Mouse (Mus musculus) heart, postnatal 0 days (tissue): ENCODE results near the gene Kif2a. TPM values are rescaled to one million over a fixed set of nuclear protein-coding genes. Genes with fewer than 3 reads are reported as not detected.
A peak's percentile ranks its signal among the peaks of the same experiment; 100 is the strongest.
"Not testable (repeated sequence)": the region's sequence is repeated elsewhere in the genome, so short reads cannot be mapped to it uniquely, and the experiment has no call there.

ENCODE experiments used
- ATAC-seq: fragments of 200-750 bp; cut with Nextera tagmentation; 2 replicates; pipeline ENCODE4 v1.8.0; 2017; ENCODE audit warnings: low read depth, moderate number of reproducible peaks, moderate library complexity; ENCODE audit not compliant: insufficient read depth
- DNase-seq: peaks from one replicate; pipeline ENCODE4 v3.0.0-alpha.2; 2016; ENCODE audit warnings: low spot score
- H3K27ac ChIP-seq: fragments of 300-500 bp; sonication (generic); 2 replicates; pipeline ENCODE4 v1.5.1; 2014; ENCODE audit warnings: low read depth, mild to moderate bottlenecking
- H3K27me3 ChIP-seq: fragments of 300-500 bp; sonication (generic); 2 replicates; pipeline ENCODE4 v1.6.1; 2014; ENCODE audit warnings: low read length, mixed read lengths; ENCODE audit not compliant: control insufficient read depth, insufficient read depth
- H3K36me3 ChIP-seq: fragments of 300-500 bp; sonication (generic); replicated peaks from 2 replicates; pipeline ENCODE4 v1.6.1; 2014; ENCODE audit warnings: low read length, mixed read lengths; ENCODE audit not compliant: control insufficient read depth, insufficient read depth
- H3K4me1 ChIP-seq: fragments of 300-500 bp; sonication (generic); 2 replicates; pipeline ENCODE4 v1.6.1; 2014; ENCODE audit warnings: antibody characterized with exemption; ENCODE audit not compliant: control insufficient read depth, insufficient read depth
- H3K4me2 ChIP-seq: fragments of 300-500 bp; sonication (generic); 2 replicates; pipeline ENCODE4 v1.6.1; 2014; ENCODE audit warnings: low read depth, mild to moderate bottlenecking, low read length, moderate library complexity
- H3K4me3 ChIP-seq: fragments of 300-500 bp; sonication (generic); 2 replicates; pipeline ENCODE4 v1.5.1; 2014; ENCODE audit warnings: low read depth, low read length
- H3K9ac ChIP-seq: fragments of 300-500 bp; sonication (generic); replicated peaks from 2 replicates; pipeline ENCODE4 v1.6.1; 2014; ENCODE audit warnings: low read depth, low read length, mixed read lengths
- H3K9me3 ChIP-seq: fragments of 300-500 bp; sonication (generic); replicated peaks from 2 replicates; pipeline ENCODE4 v1.6.1; 2016; ENCODE audit warnings: low read length; ENCODE audit not compliant: control insufficient read depth
- CTCF ChIP-seq: IDR thresholded peaks from 2 replicates; pipeline ENCODE4 v1.5.1; 2016; ENCODE audit warnings: antibody characterized with exemption, control low read depth, low read depth
- EP300 ChIP-seq: IDR thresholded peaks from 2 replicates; pipeline ENCODE4 v1.6.1; 2016; ENCODE audit warnings: antibody characterized with exemption, low read depth
- WGBS: fragments of 180-500 bp; shearing (Covaris S2); extraction: QIAGEN DNeasy Blood & Tissue Kit; methylation state at CpG from one replicate; pipeline ENCODE4 v1.1.7; 2014; 5-methylcytosine and 5-hydroxymethylcytosine counted together
- polyA plus RNA-seq: library from polyadenylated mRNA; unstranded; fragments of >200 nt; fragmentation: Nextera tagmentation; extraction: Ambion mirVana; gene quantifications from 2 replicates; pipeline ENCODE4 v1.2.1, GENCODE M21; 2015
- total RNA-seq: library from RNA; depleted of rRNA; stranded (reverse); fragments of >200 nt; gene quantifications from 2 replicates; pipeline ENCODE4 v1.2.3, GENCODE M21; 2014; ENCODE audit warnings: low replicate concordance

Kif2a gene
- total and polyA plus RNA-seq, 2 experiments from 2014 or later: 6.5 to 11.7 TPM

- DNase-seq: no peak
- no peaks in the 10 kb centered on the region for H3K9me3 ChIP-seq
- H3K36me3 ChIP-seq: peaks cover 17% of the 10 kb centered on the region
- H3K4me3 ChIP-seq: no peak overlapping the region
- WGBS: 72% methylated on average over 2 of the region's 2 CpGs
- no peaks in the 10 kb centered on the region for H3K27me3 ChIP-seq
- no peaks in the 10 kb centered on the region for H3K4me1 ChIP-seq
- no peak for ATAC-seq
- TF ChIP-seq CTCF (no peak), EP300 (no peak)
- no peak overlapping the region for H3K4me2 ChIP-seq
- no peak overlapping the region for H3K9ac ChIP-seq
- H3K27ac ChIP-seq: no peak overlapping the region
These were observed 92.7 kb downstream of the Kif2a start for GRCm38 (mm10) chr13:106929201-106929600.

GRCm38 (mm10) chr13:106928296-106928695, 93.6 kb downstream of the Kif2a start:
- Histone ChIP-seq H3K4me2 (no peak overlapping the region), H3K27me3 (no peaks in the 10 kb centered on the region), H3K27ac (no peak overlapping the region), H3K9ac (no peak overlapping the region), H3K4me1 (no peaks in the 10 kb centered on the region), H3K36me3 (peaks cover 24% of the 10 kb centered on the region), H3K4me3 (no peak overlapping the region), H3K9me3 (no peaks in the 10 kb centered on the region)
- 81% methylated on average over 4 of the region's 4 CpGs for WGBS
- ATAC-seq (no peak), DNase-seq (no peak)
- no peak for TF ChIP-seq EP300
- no peak for TF ChIP-seq CTCF

GRCm38 (mm10) chr13:106925921-106926320, 96.0 kb downstream of the Kif2a start:
- not testable (repeated sequence) for H3K4me2 ChIP-seq, DNase-seq
- H3K36me3 ChIP-seq: peaks cover 35% of the 10 kb centered on the region

GRCm38 (mm10) chr13:106918322-106919050, 103.4 kb downstream of the Kif2a start:
- no peak overlapping the region for H3K9ac ChIP-seq
- no peak overlapping the region for H3K4me2 ChIP-seq
- H3K4me3 ChIP-seq: no peak overlapping the region
- no peaks in the 10 kb centered on the region for H3K4me1 ChIP-seq
- no peaks in the 10 kb centered on the region for H3K27me3 ChIP-seq
- peaks cover 21% of the 10 kb centered on the region; the same call in 1 of the 2 replicates for H3K36me3 ChIP-seq
- TF ChIP-seq EP300: no peak
- TF ChIP-seq CTCF: peak; percentile 61
- DNase-seq (peak; percentile 71), ATAC-seq (peak; percentile 75; the same call in 1 of the 2 replicates)
- WGBS: 29% methylated on average over 7 of the region's 7 CpGs
- no peaks in the 10 kb centered on the region for H3K9me3 ChIP-seq
- H3K27ac ChIP-seq: no peak overlapping the region

More at GRCm38 (mm10) chr13:106925921-106926320, 96.0 kb downstream of the Kif2a start:
- not testable (repeated sequence) for ATAC-seq, H3K4me3 ChIP-seq, H3K9ac ChIP-seq, H3K4me1 ChIP-seq, H3K27ac ChIP-seq, H3K9me3 ChIP-seq, H3K27me3 ChIP-seq
- 84% methylated on average over 3 of the region's 3 CpGs for WGBS

- no peak for TF ChIP-seq CTCF
- H3K27ac ChIP-seq: no peak overlapping the region
These were observed 108.7 kb downstream of the Kif2a start for GRCm38 (mm10) chr13:106913125-106913736.

More at GRCm38 (mm10) chr13:106913125-106913736, 108.7 kb downstream of the Kif2a start:
- no peaks in the 10 kb centered on the region for H3K27me3 ChIP-seq
- WGBS: 40% methylated on average over 3 of the region's 3 CpGs
- H3K4me2 ChIP-seq: no peak overlapping the region
- ATAC-seq (no peak), DNase-seq (no peak)
- H3K9me3 ChIP-seq: no peaks in the 10 kb centered on the region
- no peak overlapping the region for H3K4me3 ChIP-seq
- H3K36me3 ChIP-seq: peaks cover 20% of the 10 kb centered on the region
- H3K4me1 ChIP-seq: no peaks in the 10 kb centered on the region
- H3K9ac ChIP-seq: no peak overlapping the region
